Mouse (Mus musculus) testis, adult 2 months (tissue): ENCODE data around the gene Tfeb. TPM values are rescaled to one million over a fixed set of nuclear protein-coding genes. Genes with fewer than 3 reads are reported as not detected.

Source experiments
- H3K27ac ChIP-seq: fragments of 200-500 bp; 2 replicates; pipeline ENCODE4 v1.5.1; 2012; ENCODE audit warnings: low read depth, low read length; ENCODE audit not compliant: control insufficient read depth, insufficient read depth
- H3K27me3 ChIP-seq: fragments of 200-500 bp; 2 replicates; pipeline ENCODE4 v1.6.1; 2012; ENCODE audit warnings: mild to moderate bottlenecking, low read length, moderate library complexity; ENCODE audit not compliant: control insufficient read depth, insufficient read depth
- H3K36me3 ChIP-seq: fragments of 200-500 bp; 2 replicates; pipeline ENCODE4 v1.6.1; 2012; ENCODE audit warnings: mild to moderate bottlenecking, low read length; ENCODE audit not compliant: control insufficient read depth, insufficient read depth
- H3K4me1 ChIP-seq: fragments of 200-500 bp; 2 replicates; pipeline ENCODE4 v1.6.1; 2012; ENCODE audit warnings: low read length; ENCODE audit not compliant: control insufficient read depth, insufficient read depth
- H3K4me3 ChIP-seq: fragments of 200-500 bp; 2 replicates; pipeline ENCODE4 v1.5.1; 2012; ENCODE audit warnings: low read depth, mild to moderate bottlenecking, low read length, moderate library complexity, mixed read lengths; ENCODE audit not compliant: control insufficient read depth
- CTCF ChIP-seq: fragments of 200-500 bp; IDR thresholded peaks from 2 replicates; pipeline ENCODE4 v1.5.1; 2012; ENCODE audit warnings: low read depth, mild to moderate bottlenecking, inconsistent platforms, low read length, moderate library complexity; ENCODE audit not compliant: control insufficient read depth, insufficient read depth, insufficient replicate concordance
- POLR2A ChIP-seq: fragments of 200-500 bp; IDR thresholded peaks from 2 replicates; pipeline ENCODE4 v1.6.1; 2012; ENCODE audit warnings: low read depth, mild to moderate bottlenecking, inconsistent platforms, low read length, moderate library complexity; ENCODE audit not compliant: control insufficient read depth
- polyA plus RNA-seq: library from polyadenylated mRNA; depleted of rRNA; stranded (reverse); fragments of >200 nt; gene quantifications from 2 replicates; pipeline ENCODE4 v1.2.3, GENCODE M21; 2012

The Tfeb gene
- polyA plus RNA-seq, 1 experiment = 4.4 TPM

GRCm38 (mm10) chr17:47767456-47768141 is 30.8 kb downstream of the Tfeb start:
- peaks cover 6% of the 10 kb centered on the region for H3K4me1 ChIP-seq
- no peak overlapping the region for H3K4me3 ChIP-seq
- no peak for TF ChIP-seq POLR2A
- no peak for TF ChIP-seq CTCF
- H3K36me3 ChIP-seq = no peaks in the 10 kb centered on the region
- H3K27ac ChIP-seq = no peak overlapping the region
- H3K27me3 ChIP-seq = no peaks in the 10 kb centered on the region

- Histone ChIP-seq H3K27ac (no peak overlapping the region), H3K27me3 (no peaks in the 10 kb centered on the region), H3K4me1 (peaks cover 6% of the 10 kb centered on the region), H3K36me3 (no peaks in the 10 kb centered on the region), H3K4me3 (no peak overlapping the region)
- TF ChIP-seq CTCF = no peak
- no peak for TF ChIP-seq POLR2A
These were observed 32.0 kb downstream of the Tfeb start for GRCm38 (mm10) chr17:47768707-47769276.

- H3K4me3 ChIP-seq = no peak overlapping the region
- peaks cover 6% of the 10 kb centered on the region for H3K4me1 ChIP-seq
- H3K36me3 ChIP-seq = no peaks in the 10 kb centered on the region
- H3K27me3 ChIP-seq = no peaks in the 10 kb centered on the region
- TF ChIP-seq CTCF (no peak), POLR2A (no peak)
- H3K27ac ChIP-seq = no peak overlapping the region
These were observed 32.8 kb downstream of the Tfeb start for GRCm38 (mm10) chr17:47769389-47770299.

- TF ChIP-seq CTCF (no peak), POLR2A (no peak)
- peaks cover under 1% of the 10 kb centered on the region; the same call in 1 of the 2 replicates for H3K4me1 ChIP-seq
- no peaks in the 10 kb centered on the region for H3K27me3 ChIP-seq
- no peaks in the 10 kb centered on the region for H3K36me3 ChIP-seq
- H3K27ac ChIP-seq = no peak overlapping the region
- H3K4me3 ChIP-seq = no peak overlapping the region
These were observed 36.8 kb downstream of the Tfeb start for GRCm38 (mm10) chr17:47773604-47774003.

GRCm38 (mm10) chr17:47777141-47777540 is 40.3 kb downstream of the Tfeb start:
- Histone ChIP-seq H3K27me3 (no peaks in the 10 kb centered on the region), H3K4me3 (no peak overlapping the region), H3K4me1 (no peaks in the 10 kb centered on the region), H3K27ac (no peak overlapping the region), H3K36me3 (no peaks in the 10 kb centered on the region)
- no peak for TF ChIP-seq CTCF
- no peak for TF ChIP-seq POLR2A

- no peak for TF ChIP-seq CTCF
- no peak for TF ChIP-seq POLR2A
- no peaks in the 10 kb centered on the region for H3K4me1 ChIP-seq
- no peak overlapping the region for H3K4me3 ChIP-seq
- H3K27ac ChIP-seq = no peak overlapping the region
- no peaks in the 10 kb centered on the region for H3K27me3 ChIP-seq
- H3K36me3 ChIP-seq = no peaks in the 10 kb centered on the region
These were observed 43.6 kb downstream of the Tfeb start for GRCm38 (mm10) chr17:47780470-47780869.

- TF ChIP-seq CTCF (no peak), POLR2A (no peak)
- H3K27me3 ChIP-seq = no peaks in the 10 kb centered on the region
- H3K36me3 ChIP-seq = no peaks in the 10 kb centered on the region
- H3K4me1 ChIP-seq = no peaks in the 10 kb centered on the region
- no peak overlapping the region for H3K27ac ChIP-seq
- no peak overlapping the region for H3K4me3 ChIP-seq
These were observed 45.7 kb downstream of the Tfeb start for GRCm38 (mm10) chr17:47782486-47782885.
